Mouse (Mus musculus) hindbrain, postnatal 0 days (tissue): ENCODE results near the gene Cracr2b. TPM values are rescaled to one million over a fixed set of nuclear protein-coding genes. Genes with fewer than 3 reads are reported as not detected.

Source experiments
- ATAC-seq: fragments of 200-750 bp; cut with Nextera tagmentation; 2 replicates; pipeline ENCODE4 v1.8.0; 2017; ENCODE audit warnings: mild to moderate bottlenecking, moderate TSS enrichment, moderate library complexity
- DNase-seq: peaks from one replicate; pipeline ENCODE4 v3.0.0-alpha.2; 2015; ENCODE audit warnings: low spot score
- H3K27ac ChIP-seq: fragments of 300-500 bp; sonication (generic); 2 replicates; pipeline ENCODE4 v1.5.1; 2014; ENCODE audit warnings: mild to moderate bottlenecking
- H3K27me3 ChIP-seq: fragments of 300-500 bp; sonication (generic); 2 replicates; pipeline ENCODE4 v1.6.1; 2014; ENCODE audit warnings: low read length, mixed read lengths; ENCODE audit not compliant: insufficient read depth
- H3K36me3 ChIP-seq: fragments of 300-500 bp; sonication (generic); 2 replicates; pipeline ENCODE4 v1.6.1; 2014; ENCODE audit warnings: low read length, mixed read lengths; ENCODE audit not compliant: insufficient read depth
- H3K4me1 ChIP-seq: fragments of 300-500 bp; sonication (generic); 2 replicates; pipeline ENCODE4 v1.6.1; 2014; ENCODE audit warnings: antibody characterized with exemption, low read length, mixed read lengths; ENCODE audit not compliant: insufficient read depth
- H3K4me2 ChIP-seq: fragments of 300-500 bp; sonication (generic); 2 replicates; pipeline ENCODE4 v1.6.1; 2014; ENCODE audit warnings: low read depth, mild to moderate bottlenecking, low read length, moderate library complexity, mixed read lengths
- H3K4me3 ChIP-seq: fragments of 300-500 bp; sonication (generic); 2 replicates; pipeline ENCODE4 v1.5.1; 2014; ENCODE audit warnings: low read length
- H3K9ac ChIP-seq: fragments of 300-500 bp; sonication (generic); replicated peaks from 2 replicates; pipeline ENCODE4 v1.6.1; 2014; ENCODE audit warnings: mild to moderate bottlenecking, low read length, moderate library complexity, mixed read lengths
- H3K9me3 ChIP-seq: fragments of 300-500 bp; sonication (generic); 2 replicates; pipeline ENCODE4 v1.6.1; 2016; ENCODE audit warnings: low read length, mixed read lengths
- CTCF ChIP-seq: IDR thresholded peaks from 2 replicates; pipeline ENCODE4 v1.5.1; 2016; ENCODE audit warnings: antibody characterized with exemption, control low read depth, low read depth
- WGBS: fragments of 180-500 bp; shearing (Covaris S2); extraction: QIAGEN DNeasy Blood & Tissue Kit; methylation state at CpG from one replicate; pipeline ENCODE4 v1.1.7; 2014; 5-methylcytosine and 5-hydroxymethylcytosine counted together
- polyA plus RNA-seq: library from polyadenylated mRNA; unstranded; fragments of >200 nt; fragmentation: Nextera tagmentation; extraction: Ambion mirVana; gene quantifications from 2 replicates; pipeline ENCODE4 v1.2.1, GENCODE M21; 2015
- total RNA-seq: library from RNA; depleted of rRNA; stranded (reverse); fragments of >200 nt; gene quantifications from 2 replicates; pipeline ENCODE4 v1.2.3, GENCODE M21; 2014

Gene Cracr2b
- total and polyA plus RNA-seq, 2 experiments from 2014 or later: 5.0 to 9.1 TPM

DNA sequence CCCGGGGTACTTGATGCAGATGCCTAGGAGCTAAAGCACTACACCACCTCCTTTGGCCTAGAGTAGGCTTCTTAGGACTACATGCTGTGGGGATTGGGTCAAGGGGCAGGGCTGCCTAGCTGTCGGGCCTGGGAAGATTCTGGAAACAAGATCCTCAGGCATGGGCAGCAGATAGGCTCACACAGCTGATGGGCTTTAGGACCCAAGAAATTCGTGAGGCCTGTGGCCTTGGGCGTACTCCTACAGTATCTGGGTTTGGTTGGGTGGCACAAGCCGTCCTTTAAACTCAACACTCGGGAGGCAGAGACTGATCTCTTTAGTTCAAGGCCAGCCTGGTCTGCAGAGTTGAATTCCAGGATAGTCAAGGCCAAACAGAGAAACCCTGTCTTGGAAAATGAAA lies 11.3 kb downstream of the Cracr2b start:
- TF ChIP-seq CTCF: no peak
- H3K9me3 ChIP-seq: no peaks in the 10 kb centered on the region
- H3K4me3 ChIP-seq: no peak overlapping the region
- ATAC-seq (no peak), DNase-seq (no peak)
- peaks cover 12% of the 10 kb centered on the region for H3K36me3 ChIP-seq
- no peak overlapping the region for H3K27ac ChIP-seq
- H3K4me2 ChIP-seq: no peak overlapping the region
- no peak overlapping the region for H3K9ac ChIP-seq
- H3K27me3 ChIP-seq: no peaks in the 10 kb centered on the region
- WGBS: 81% methylated on average over 6 of the region's 6 CpGs
- H3K4me1 ChIP-seq: peaks cover 34% of the 10 kb centered on the region

DNA sequence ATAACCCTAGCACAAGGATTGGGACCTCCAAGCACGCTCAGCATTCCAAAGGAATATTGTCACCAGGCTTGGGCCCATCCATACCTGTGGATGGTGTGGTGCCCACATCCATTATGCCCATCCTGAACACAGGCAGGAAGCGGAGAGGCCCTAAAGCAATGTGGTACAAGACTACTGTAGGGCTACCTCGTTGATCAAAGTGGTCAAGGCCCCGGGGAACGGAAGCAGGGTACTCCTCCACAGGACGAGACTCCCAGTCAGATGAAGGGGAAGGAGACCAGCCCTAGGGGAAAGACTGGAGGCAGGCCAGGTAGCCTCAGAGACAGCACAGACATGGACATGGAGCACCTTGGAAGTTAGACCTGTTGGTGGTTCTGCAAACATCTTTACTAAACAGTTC lies 11.9 kb downstream of the Cracr2b start:
- H3K4me1 ChIP-seq: peaks cover 34% of the 10 kb centered on the region
- WGBS: 85% methylated on average over 6 of the region's 6 CpGs
- H3K27me3 ChIP-seq: no peaks in the 10 kb centered on the region
- no peak for ATAC-seq
- H3K4me2 ChIP-seq: no peak overlapping the region
- peaks cover 12% of the 10 kb centered on the region for H3K36me3 ChIP-seq
- DNase-seq: no peak
- no peaks in the 10 kb centered on the region for H3K9me3 ChIP-seq
- H3K4me3 ChIP-seq: no peak overlapping the region
- H3K9ac ChIP-seq: no peak overlapping the region
- no peak for TF ChIP-seq CTCF
- H3K27ac ChIP-seq: no peak overlapping the region

DNA sequence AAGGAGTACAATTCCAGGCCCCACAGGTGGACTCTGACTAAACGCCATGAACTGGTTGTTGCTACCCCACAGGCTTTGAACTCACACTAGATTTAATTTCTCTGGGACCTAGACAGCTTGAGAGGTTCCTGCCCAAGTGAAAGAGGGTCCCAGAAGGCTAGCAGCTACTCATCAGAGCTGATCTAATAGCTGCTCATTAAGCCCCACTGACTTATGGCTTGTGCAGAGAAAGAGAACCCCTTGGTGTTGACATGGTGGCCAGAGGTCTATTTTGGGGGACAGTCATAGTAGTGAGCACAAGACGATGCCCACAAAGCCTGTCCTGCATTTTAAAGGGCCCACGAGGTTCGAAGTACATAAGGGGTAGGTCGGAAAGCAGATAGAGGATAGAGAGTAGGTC lies 13.3 kb downstream of the Cracr2b start:
- no peak for TF ChIP-seq CTCF

DNA sequence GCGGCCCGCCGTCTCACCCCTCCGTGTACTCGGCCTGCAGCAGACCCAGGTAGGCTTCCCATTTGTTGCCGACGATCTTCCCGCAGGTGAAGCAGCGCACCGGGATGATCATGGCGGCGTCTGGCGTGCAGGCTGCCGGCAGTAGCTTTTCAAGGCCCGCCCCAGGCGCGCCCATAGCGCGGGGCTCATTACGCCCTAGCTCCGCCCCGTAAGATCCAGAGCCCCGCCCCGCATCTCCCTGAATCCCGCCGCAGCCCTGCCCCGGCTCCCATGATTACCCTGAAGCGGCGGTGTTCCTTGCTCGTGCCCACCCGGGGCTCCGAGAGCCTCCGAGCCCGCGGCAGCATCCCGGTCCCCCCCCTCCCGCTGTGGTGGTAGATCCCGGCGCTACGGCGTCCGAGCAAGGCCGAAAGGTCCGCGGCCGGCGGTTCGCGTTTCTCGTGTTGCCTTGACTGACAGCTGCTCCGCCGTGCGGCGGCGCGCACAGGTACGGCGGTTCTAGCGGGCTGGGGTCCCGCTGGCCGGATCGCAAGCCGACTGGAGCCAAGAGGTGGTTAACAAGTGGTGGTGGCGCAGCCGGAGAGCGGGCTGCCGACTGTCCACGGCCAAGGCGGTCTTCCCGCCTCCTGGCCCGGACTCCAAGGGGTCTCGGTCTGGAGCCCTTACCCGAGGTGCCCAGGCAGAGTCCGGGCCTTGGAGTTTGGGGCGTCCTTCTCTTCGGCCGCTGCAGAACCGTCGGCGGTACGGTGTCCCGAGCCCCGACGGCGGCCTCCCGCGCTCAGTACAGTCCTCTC lies 14.3 kb downstream of the Cracr2b start, which contains the start of the genes Polr2l and Tspan4:
Gene Polr2l (minus strand): TSS at position 122 of the 794 bp plus-strand sequence.
Gene Tspan4 (plus strand): TSS at position 230 of the 794 bp plus-strand sequence.
- no peak; the same call in 1 of the 2 replicates for TF ChIP-seq CTCF
- H3K27ac ChIP-seq: peak within 1 kb of the TSS; percentile 80; the same call in 1 of the 2 replicates
- no peaks in the 10 kb centered on the region for H3K27me3 ChIP-seq
- 1% methylated on average over 87 of the region's 87 CpGs for WGBS
- DNase-seq (peak; percentile 91), ATAC-seq (peak; percentile 87)
- peak within 1 kb of the TSS; percentile 87 for H3K9ac ChIP-seq
- peaks cover 12% of the 10 kb centered on the region for H3K36me3 ChIP-seq
- H3K4me3 ChIP-seq: peak within 1 kb of the TSS; percentile 60
- H3K4me2 ChIP-seq: peak within 1 kb of the TSS; percentile 77
- H3K4me1 ChIP-seq: peaks cover 14% of the 10 kb centered on the region
- no peaks in the 10 kb centered on the region for H3K9me3 ChIP-seq

More for the DNA sequence above, 13.3 kb downstream of the Cracr2b start:
- Histone ChIP-seq H3K27me3 (no peaks in the 10 kb centered on the region), H3K4me2 (peak overlapping the region; percentile 77), H3K9ac (peak overlapping the region; percentile 87), H3K9me3 (no peaks in the 10 kb centered on the region), H3K4me3 (peak overlapping the region; percentile 60), H3K36me3 (peaks cover 12% of the 10 kb centered on the region), H3K27ac (no peak overlapping the region), H3K4me1 (peaks cover 21% of the 10 kb centered on the region)
- ATAC-seq (no peak), DNase-seq (no peak)
- 14% methylated on average over 5 of the region's 5 CpGs for WGBS

DNA sequence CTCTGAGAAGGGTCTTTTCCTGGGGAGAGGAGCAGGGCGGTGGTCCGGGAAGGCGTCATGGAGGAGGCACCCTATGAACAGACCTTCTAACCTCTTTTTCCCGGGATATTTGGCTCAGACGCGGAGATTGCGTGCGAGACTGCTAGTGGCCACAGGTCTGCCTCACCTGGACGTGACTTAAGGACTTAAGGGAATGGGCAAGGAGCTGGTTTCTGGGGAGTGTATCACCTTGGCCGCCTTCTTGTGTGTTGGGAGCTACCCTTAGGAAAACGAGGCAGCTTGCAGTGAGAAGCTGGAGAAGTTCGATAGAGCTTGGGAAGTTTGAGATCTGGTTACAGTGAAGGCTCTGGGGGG lies 14.9 kb downstream of the Cracr2b start:
- H3K9ac ChIP-seq: peak overlapping the region; percentile 87
- DNase-seq (no peak), ATAC-seq (peak; percentile 2; the same call in 1 of the 2 replicates)
- peak overlapping the region; percentile 80; the same call in 1 of the 2 replicates for H3K27ac ChIP-seq
- H3K4me3 ChIP-seq: peak overlapping the region; percentile 60
- no peaks in the 10 kb centered on the region for H3K27me3 ChIP-seq
- no peaks in the 10 kb centered on the region for H3K9me3 ChIP-seq
- TF ChIP-seq CTCF: no peak
- WGBS: 3% methylated on average over 12 of the region's 12 CpGs
- peaks cover 12% of the 10 kb centered on the region for H3K36me3 ChIP-seq
- peak overlapping the region; percentile 77 for H3K4me2 ChIP-seq
- H3K4me1 ChIP-seq: peaks cover 14% of the 10 kb centered on the region

DNA sequence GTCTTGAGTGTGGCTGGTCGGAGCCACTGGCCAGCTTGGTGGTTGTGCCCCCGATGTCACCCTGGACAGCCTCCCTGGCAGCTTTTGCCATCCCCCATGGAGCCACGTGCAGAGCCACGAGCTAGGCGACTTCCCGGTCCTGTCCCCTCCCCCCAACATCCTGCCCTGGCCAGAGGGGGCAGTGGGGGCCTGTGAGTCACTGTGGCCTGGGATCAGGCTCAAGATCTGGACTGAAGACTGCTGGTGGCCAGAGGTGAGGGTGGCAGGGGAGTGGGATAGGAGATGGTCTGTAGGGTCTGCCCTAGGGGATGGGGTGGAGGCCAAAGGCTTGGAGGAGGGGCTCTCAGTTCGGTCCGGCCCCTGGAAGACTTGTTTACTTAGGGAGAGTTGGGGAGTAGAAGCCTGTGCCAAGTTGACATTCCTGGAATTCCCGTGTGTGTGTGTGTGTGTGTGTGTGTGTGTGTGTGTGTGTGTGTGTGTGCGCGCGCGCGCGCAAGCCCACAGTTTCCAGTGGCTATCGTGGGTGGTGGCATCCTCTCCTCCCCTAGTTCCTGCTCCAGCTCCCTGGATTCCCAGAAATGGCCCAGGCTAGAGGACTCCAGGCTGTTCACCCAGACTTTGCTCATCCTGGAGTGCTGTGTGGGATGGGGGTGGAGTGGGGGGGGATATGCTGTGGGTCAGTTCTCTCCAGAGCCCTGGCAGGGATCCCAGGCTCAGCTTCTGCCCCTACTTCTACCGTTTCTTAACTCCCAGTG lies 15.5 kb downstream of the Cracr2b start:
- DNase-seq (peak; percentile 50), ATAC-seq (peak; percentile 8; the same call in 1 of the 2 replicates)
- peaks cover 18% of the 10 kb centered on the region for H3K4me1 ChIP-seq
- WGBS: 6% methylated on average over 17 of the region's 17 CpGs
- H3K27me3 ChIP-seq: no peaks in the 10 kb centered on the region
- no peaks in the 10 kb centered on the region for H3K9me3 ChIP-seq
- no peak overlapping the region; the same call in none of the 2 replicates for H3K9ac ChIP-seq
- TF ChIP-seq CTCF: peak; percentile 41; the same call in 1 of the 2 replicates
- H3K36me3 ChIP-seq: peaks cover 9% of the 10 kb centered on the region
- peak overlapping the region; percentile 77 for H3K4me2 ChIP-seq
- peak overlapping the region; percentile 80 for H3K27ac ChIP-seq
- 0 out of 2 replicates have a peak overlapping the region, but pooled peaks have one; percentile 7 for H3K4me3 ChIP-seq
